Mouse (Mus musculus) testis, postnatal 10 days (tissue): ENCODE results near the gene Gpx3.
A peak's percentile ranks its signal among the peaks of the same experiment; 100 is the strongest.
"Not testable (repeated sequence)": the region's sequence is repeated elsewhere in the genome, so short reads cannot be mapped to it uniquely, and the experiment has no call there.

Source experiments
- DNase-seq: peaks from one replicate; pipeline ENCODE4 v3.0.0; 2021; ENCODE audit warnings: low spot score

Gpx3 gene

GRCm38 (mm10) chr11:54902333-54903323 lies at the start of gene Gpx3:
Gene Gpx3 (plus strand): TSS chr11:54902453.
- peak; percentile 64 for DNase-seq

GRCm38 (mm10) chr11:54858880-54859279 lies 43.4 kb upstream of the Gpx3 start:
- DNase-seq: not testable (repeated sequence)

- DNase-seq: no peak
These were observed 42.7 kb upstream of the Gpx3 start for GRCm38 (mm10) chr11:54859322-54860165.

GRCm38 (mm10) chr11:54860256-54861038 lies 41.8 kb upstream of the Gpx3 start, which contains the start of gene Lyrm7:
Gene Lyrm7 (minus strand): TSS chr11:54860916.
- peak; percentile 97 for DNase-seq

- DNase-seq: no peak
These were observed 40.5 kb upstream of the Gpx3 start for GRCm38 (mm10) chr11:54861471-54862420.

- DNase-seq: peak; percentile 66
These were observed 39.4 kb upstream of the Gpx3 start for GRCm38 (mm10) chr11:54862621-54863520.

GRCm38 (mm10) chr11:54865330-54866085 lies 36.7 kb upstream of the Gpx3 start:
- no peak for DNase-seq

- peak; percentile 94 for DNase-seq
These were observed 35.9 kb upstream of the Gpx3 start, which contains the start of gene Hint1 for GRCm38 (mm10) chr11:54866119-54867048. Gene Hint1 (plus strand): TSS chr11:54866383.

- no peak for DNase-seq
These were observed 35.2 kb upstream of the Gpx3 start for GRCm38 (mm10) chr11:54867049-54867385.

GRCm38 (mm10) chr11:54867903-54868434 lies 34.3 kb upstream of the Gpx3 start:
- DNase-seq: no peak

GRCm38 (mm10) chr11:54868445-54868844 lies 33.8 kb upstream of the Gpx3 start:
- no peak for DNase-seq

- DNase-seq: no peak
These were observed 32.9 kb upstream of the Gpx3 start for GRCm38 (mm10) chr11:54869318-54869717.

GRCm38 (mm10) chr11:54871831-54872537 lies 30.3 kb upstream of the Gpx3 start:
- DNase-seq: no peak

- no peak for DNase-seq
These were observed 26.2 kb upstream of the Gpx3 start for GRCm38 (mm10) chr11:54876031-54876430.

- no peak for DNase-seq
These were observed 23.4 kb upstream of the Gpx3 start for GRCm38 (mm10) chr11:54878893-54879292.

- DNase-seq: no peak
These were observed 22.8 kb upstream of the Gpx3 start for GRCm38 (mm10) chr11:54879434-54879833.

- DNase-seq: no peak
These were observed 22.3 kb upstream of the Gpx3 start for GRCm38 (mm10) chr11:54879922-54880321.
